Mouse (Mus musculus) limb, embryonic 11.5 days (tissue): ENCODE data around the gene Ror2. TPM values are rescaled to one million over a fixed set of nuclear protein-coding genes. Genes with fewer than 3 reads are reported as not detected.
A peak's percentile ranks its signal among the peaks of the same experiment; 100 is the strongest.

Source experiments
- ATAC-seq: fragments of 200-750 bp; cut with Nextera tagmentation; 2 replicates; pipeline ENCODE4 v1.8.0; 2017; ENCODE audit warnings: low read depth; ENCODE audit not compliant: insufficient number of reproducible peaks, low FRiP score, low TSS enrichment
- DNase-seq: peaks from one replicate; pipeline ENCODE4 v3.0.0-alpha.2; 2015; ENCODE audit warnings: low spot score
- H3K27ac ChIP-seq: fragments of 300-500 bp; sonication (generic); replicated peaks from 2 replicates; pipeline ENCODE4 v1.5.1; 2014; ENCODE audit warnings: low read depth, mild to moderate bottlenecking, low read length
- H3K27me3 ChIP-seq: fragments of 300-500 bp; sonication (generic); 2 replicates; pipeline ENCODE4 v1.6.1; 2014; ENCODE audit warnings: mild to moderate bottlenecking, low read length, mixed read lengths; ENCODE audit not compliant: control insufficient read depth, insufficient read depth
- H3K36me3 ChIP-seq: fragments of 300-500 bp; sonication (generic); 2 replicates; pipeline ENCODE4 v1.6.1; 2014; ENCODE audit warnings: mild to moderate bottlenecking, low read length, moderate library complexity, mixed read lengths; ENCODE audit not compliant: control insufficient read depth, insufficient read depth
- H3K4me1 ChIP-seq: fragments of 300-500 bp; sonication (generic); 2 replicates; pipeline ENCODE4 v1.6.1; 2014; ENCODE audit warnings: low read length, mixed read lengths; ENCODE audit not compliant: control insufficient read depth, insufficient read depth
- H3K4me2 ChIP-seq: fragments of 300-500 bp; sonication (generic); 2 replicates; pipeline ENCODE4 v1.6.1; 2014; ENCODE audit warnings: low read depth, mild to moderate bottlenecking, moderate library complexity; ENCODE audit not compliant: severe bottlenecking
- H3K4me3 ChIP-seq: fragments of 300-500 bp; sonication (generic); 2 replicates; pipeline ENCODE4 v1.5.1; 2014; ENCODE audit warnings: low read depth, low read length
- H3K9ac ChIP-seq: fragments of 300-500 bp; sonication (generic); 2 replicates; pipeline ENCODE4 v1.6.1; 2014; ENCODE audit warnings: mild to moderate bottlenecking, low read length
- H3K9me3 ChIP-seq: fragments of 300-500 bp; sonication (generic); 2 replicates; pipeline ENCODE4 v1.6.1; 2016; ENCODE audit warnings: low read length; ENCODE audit not compliant: control insufficient read depth
- WGBS: fragments of 180-500 bp; shearing (Covaris S2); extraction: QIAGEN DNeasy Blood & Tissue Kit; methylation state at CpG from one replicate; pipeline ENCODE4 v1.1.7; 2014; 5-methylcytosine and 5-hydroxymethylcytosine counted together
- polyA plus RNA-seq: library from polyadenylated mRNA; unstranded; fragments of >200 nt; fragmentation: Nextera tagmentation; extraction: Ambion mirVana; gene quantifications from 2 replicates; pipeline ENCODE4 v1.2.1, GENCODE M21; 2014

The Ror2 gene
- polyA plus RNA-seq, 1 experiment from 2014 or later = 17.8 TPM

- H3K9me3 ChIP-seq = peaks cover 4% of the 10 kb centered on the region; the same call in 1 of the 2 replicates
- H3K4me1 ChIP-seq = peaks cover 8% of the 10 kb centered on the region
- 89% methylated on average over 6 of the region's 6 CpGs for WGBS
- no peak overlapping the region for H3K4me3 ChIP-seq
- no peak overlapping the region for H3K4me2 ChIP-seq
- no peaks in the 10 kb centered on the region for H3K27me3 ChIP-seq
- no peaks in the 10 kb centered on the region for H3K36me3 ChIP-seq
- no peak overlapping the region for H3K27ac ChIP-seq
- DNase-seq (no peak), ATAC-seq (no peak)
- no peak overlapping the region for H3K9ac ChIP-seq
These were observed 64.7 kb downstream of the Ror2 start for GRCm38 (mm10) chr13:53221176-53221575.

- no peaks in the 10 kb centered on the region for H3K27me3 ChIP-seq
- no peak overlapping the region for H3K27ac ChIP-seq
- no peak for ATAC-seq
- H3K36me3 ChIP-seq = no peaks in the 10 kb centered on the region
- no peak overlapping the region for H3K9ac ChIP-seq
- 91% methylated on average over 10 of the region's 10 CpGs for WGBS
- peaks cover 4% of the 10 kb centered on the region; the same call in 1 of the 2 replicates for H3K9me3 ChIP-seq
- H3K4me2 ChIP-seq = no peak overlapping the region
- no peak for DNase-seq
- H3K4me3 ChIP-seq = no peak overlapping the region
- peaks cover 8% of the 10 kb centered on the region for H3K4me1 ChIP-seq
These were observed 66.0 kb downstream of the Ror2 start for GRCm38 (mm10) chr13:53219889-53220288.

DNA sequence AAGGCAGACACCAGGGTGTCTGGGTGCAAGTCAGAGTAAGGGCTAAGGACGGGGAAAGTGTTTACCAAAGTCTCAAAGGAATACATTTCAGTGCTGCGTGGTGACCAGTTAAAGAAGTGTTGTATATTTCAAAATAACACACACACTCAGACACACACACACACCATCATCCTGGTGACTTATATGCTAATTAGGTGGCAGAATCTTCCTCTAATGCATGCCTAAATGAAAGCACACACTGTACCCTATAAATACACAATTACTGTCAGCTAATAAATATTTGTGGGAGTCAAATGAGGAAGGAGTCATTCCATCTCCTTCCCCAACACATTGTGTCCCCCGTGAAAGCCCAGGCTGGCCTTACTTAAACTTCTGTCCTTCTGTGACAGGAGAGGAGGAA, 66.5 kb downstream of the Ror2 start:
- DNase-seq (no peak), ATAC-seq (no peak)
- WGBS = 83% methylated on average over 3 of the region's 3 CpGs
- Histone ChIP-seq H3K36me3 (no peaks in the 10 kb centered on the region), H3K27ac (no peak overlapping the region), H3K4me2 (no peak overlapping the region), H3K4me1 (peaks cover 8% of the 10 kb centered on the region), H3K9me3 (peaks cover 3% of the 10 kb centered on the region; the same call in 1 of the 2 replicates), H3K4me3 (no peak overlapping the region), H3K9ac (no peak overlapping the region), H3K27me3 (no peaks in the 10 kb centered on the region)

- Histone ChIP-seq H3K36me3 (no peaks in the 10 kb centered on the region), H3K9ac (no peak overlapping the region), H3K27ac (no peak overlapping the region), H3K4me2 (no peak overlapping the region), H3K4me1 (peaks cover 18% of the 10 kb centered on the region), H3K27me3 (no peaks in the 10 kb centered on the region), H3K4me3 (no peak overlapping the region), H3K9me3 (no peaks in the 10 kb centered on the region)
- WGBS = 54% methylated on average over 6 of the region's 6 CpGs
- ATAC-seq (no peak), DNase-seq (no peak)
These were observed 68.4 kb downstream of the Ror2 start for GRCm38 (mm10) chr13:53217396-53217975.

- 8% methylated on average over 19 of the region's 19 CpGs for WGBS
- H3K36me3 ChIP-seq = no peaks in the 10 kb centered on the region
- H3K27ac ChIP-seq = peak overlapping the region; percentile 86
- no peaks in the 10 kb centered on the region for H3K9me3 ChIP-seq
- H3K4me1 ChIP-seq = peaks cover 47% of the 10 kb centered on the region
- no peaks in the 10 kb centered on the region for H3K27me3 ChIP-seq
- no peak overlapping the region for H3K4me3 ChIP-seq
- peak; percentile 84 for DNase-seq
- H3K4me2 ChIP-seq = no peak overlapping the region
- H3K9ac ChIP-seq = peak overlapping the region; percentile 34; the same call in 1 of the 2 replicates
- peak; percentile 76 for ATAC-seq
These were observed 73.8 kb downstream of the Ror2 start for GRCm38 (mm10) chr13:53211971-53212733.

DNA sequence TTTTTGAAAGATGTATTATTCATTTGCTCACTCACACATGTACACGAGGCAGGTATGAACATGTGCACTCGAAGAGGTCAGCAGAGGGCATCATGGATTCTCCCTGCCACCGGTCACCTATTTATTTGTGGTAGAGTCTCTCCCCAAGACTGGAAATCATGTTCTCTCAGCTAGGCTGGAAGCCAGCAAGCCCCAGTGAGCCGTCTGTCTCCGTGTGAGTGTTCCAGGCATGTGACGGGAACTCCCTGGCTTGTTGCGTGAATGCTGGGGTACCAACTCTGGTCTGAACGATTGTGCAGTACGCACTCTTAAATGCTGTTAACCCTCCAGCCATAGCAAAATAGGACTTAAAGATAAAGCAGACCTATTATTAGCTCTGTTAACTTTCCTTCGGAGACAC, 77.4 kb downstream of the Ror2 start:
- H3K4me3 ChIP-seq = no peak overlapping the region
- 77% methylated on average over 10 of the region's 10 CpGs for WGBS
- DNase-seq (no peak), ATAC-seq (no peak)
- H3K9me3 ChIP-seq = no peaks in the 10 kb centered on the region
- H3K27ac ChIP-seq = no peak overlapping the region
- H3K36me3 ChIP-seq = no peaks in the 10 kb centered on the region
- H3K27me3 ChIP-seq = no peaks in the 10 kb centered on the region
- H3K4me2 ChIP-seq = no peak overlapping the region
- H3K4me1 ChIP-seq = peaks cover 77% of the 10 kb centered on the region
- no peak overlapping the region for H3K9ac ChIP-seq

DNA sequence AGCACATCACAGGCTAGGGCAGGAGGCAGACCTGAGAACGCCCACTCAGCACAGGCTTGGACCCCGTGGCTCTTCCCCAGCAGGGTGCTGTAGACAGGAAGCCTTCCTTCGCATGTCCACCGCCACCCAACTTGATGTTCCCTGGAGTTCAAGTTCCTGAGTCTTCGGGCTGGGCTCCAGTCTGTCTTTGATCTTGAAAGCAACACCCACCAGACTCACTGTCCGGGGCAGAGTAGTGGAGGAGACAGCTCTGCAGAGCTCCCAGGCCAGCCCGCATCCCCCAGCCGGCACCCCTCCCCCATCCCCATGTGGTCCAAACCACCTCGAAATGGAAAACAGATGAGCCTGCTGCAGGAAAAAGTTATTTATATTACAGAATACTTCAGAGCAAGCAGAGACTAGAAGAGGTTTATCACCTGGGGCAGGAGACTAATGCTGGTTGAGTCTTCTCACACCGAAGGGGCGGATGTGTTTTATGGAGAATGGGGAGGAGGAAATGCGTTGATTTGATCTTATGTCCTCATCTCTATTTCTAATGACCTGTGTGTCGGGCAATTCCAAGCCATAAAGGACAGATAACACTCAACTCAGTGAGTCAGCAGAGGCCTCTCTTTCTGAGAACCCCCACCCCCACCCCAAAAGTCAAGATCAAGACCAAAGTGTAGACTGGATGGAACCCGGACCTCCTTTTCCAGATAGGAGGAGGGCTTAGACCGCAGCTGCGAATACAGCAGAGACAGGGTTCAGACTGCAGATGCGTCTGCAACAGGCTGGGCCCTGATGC, 80.6 kb downstream of the Ror2 start:
- Histone ChIP-seq H3K4me1 (peaks cover 71% of the 10 kb centered on the region), H3K9ac (no peak overlapping the region), H3K9me3 (no peaks in the 10 kb centered on the region), H3K4me3 (no peak overlapping the region), H3K27ac (peak overlapping the region; percentile 79), H3K4me2 (peak overlapping the region; percentile 21; the same call in 1 of the 2 replicates), H3K36me3 (no peaks in the 10 kb centered on the region), H3K27me3 (no peaks in the 10 kb centered on the region)
- DNase-seq (peak; percentile 82), ATAC-seq (peak; percentile 63)
- WGBS = 5% methylated on average over 17 of the region's 17 CpGs

- Histone ChIP-seq H3K27ac (peak overlapping the region; percentile 96), H3K27me3 (no peaks in the 10 kb centered on the region), H3K9ac (0 out of 2 replicates have a peak overlapping the region, but pooled peaks have one; percentile 13), H3K4me2 (no peak overlapping the region), H3K9me3 (no peaks in the 10 kb centered on the region), H3K36me3 (no peaks in the 10 kb centered on the region), H3K4me1 (peaks cover 72% of the 10 kb centered on the region), H3K4me3 (no peak overlapping the region)
- WGBS = 43% methylated on average over 5 of the region's 5 CpGs
- DNase-seq (no peak), ATAC-seq (no peak)
These were observed 83.5 kb downstream of the Ror2 start for GRCm38 (mm10) chr13:53202439-53202830.
